Mouse (Mus musculus) brain, embryonic 14.5 days (tissue): ENCODE results near the gene BC003965. TPM values are rescaled to one million over a fixed set of nuclear protein-coding genes. Genes with fewer than 3 reads are reported as not detected.

Source experiments
- DNase-seq: peaks from one replicate; pipeline ENCODE4 v3.0.0-alpha.2; 2011; ENCODE audit warnings: low read depth
- CTCF ChIP-seq: fragments of 200-500 bp; IDR thresholded peaks from 2 replicates; pipeline ENCODE4 v1.5.1; 2012; ENCODE audit warnings: inconsistent platforms, mild to moderate bottlenecking, moderate library complexity, borderline replicate concordance; ENCODE audit not compliant: insufficient read depth, insufficient read length; ENCODE audit errors: extremely low read depth
- POLR2A ChIP-seq: fragments of 200-500 bp; IDR thresholded peaks from 2 replicates; pipeline ENCODE4 v1.6.1; 2012; ENCODE audit warnings: mild to moderate bottlenecking, inconsistent platforms, borderline replicate concordance; ENCODE audit not compliant: poor library complexity, insufficient read depth, insufficient read length, severe bottlenecking; ENCODE audit errors: extremely low read depth
- polyA plus RNA-seq: library from polyadenylated mRNA; depleted of rRNA; stranded (reverse); fragments of >200 nt; gene quantifications from 2 replicates; pipeline ENCODE4 v1.2.3, GENCODE M21; 2012; rRNA removed

BC003965 gene
- 22.3 and 29.5 TPM in 2 replicates for polyA plus RNA-seq

- TF ChIP-seq CTCF (no peak), POLR2A (peak; percentile 47; the same call in 1 of the 2 replicates)
- DNase-seq: peak; percentile 100
These were observed at the start of gene BC003965 for GRCm38 (mm10) chr17:25184129-25184691. Gene BC003965 (plus strand): TSS chr17:25184554.

GRCm38 (mm10) chr17:25135622-25136021 is 48.7 kb upstream of the BC003965 start:
- DNase-seq: no peak
- TF ChIP-seq POLR2A (no peak), CTCF (no peak)

DNA sequence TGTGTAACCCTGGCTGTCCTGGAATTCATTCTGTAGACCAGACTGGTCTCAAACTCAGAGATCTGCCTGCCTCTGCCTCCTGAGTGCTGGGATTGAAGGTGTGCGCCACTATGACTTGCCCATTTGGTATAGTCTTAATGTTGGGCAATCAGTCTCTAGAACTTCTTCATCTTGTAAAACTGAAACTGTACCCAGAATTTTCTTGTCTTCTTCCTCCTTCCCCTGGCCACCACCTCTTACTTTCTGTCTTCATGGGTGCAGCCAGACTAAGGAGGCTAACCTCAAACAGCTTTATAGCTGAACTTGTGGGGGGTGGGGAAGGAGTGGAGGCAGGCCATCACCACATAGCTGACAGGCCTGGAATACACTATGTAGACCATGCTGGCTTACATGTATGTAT is 45.6 kb upstream of the BC003965 start:
- no peak for TF ChIP-seq POLR2A
- no peak for TF ChIP-seq CTCF
- DNase-seq: no peak

DNA sequence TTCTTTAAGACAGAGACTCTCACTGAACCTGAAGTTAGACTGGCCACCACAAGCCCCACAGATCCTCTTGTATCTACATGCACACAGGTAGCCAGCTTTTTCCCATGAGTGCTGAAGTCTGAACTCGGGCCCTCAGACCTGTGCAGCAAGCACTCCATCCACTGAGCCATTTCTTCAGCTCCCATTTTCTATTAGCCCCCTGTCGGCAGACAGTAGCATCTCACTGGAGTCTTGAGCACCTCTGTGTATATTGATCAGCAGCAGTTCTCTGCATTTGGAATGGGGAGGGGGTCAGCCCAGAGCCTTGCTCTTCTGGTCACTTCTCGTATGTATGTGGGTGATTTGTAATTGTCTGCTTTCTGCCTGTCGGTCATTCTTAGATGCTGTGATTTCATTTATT is 44.4 kb upstream of the BC003965 start:
- peak; percentile 3 for DNase-seq
- TF ChIP-seq POLR2A: no peak
- TF ChIP-seq CTCF: peak; percentile 41; the same call in 1 of the 2 replicates

DNA sequence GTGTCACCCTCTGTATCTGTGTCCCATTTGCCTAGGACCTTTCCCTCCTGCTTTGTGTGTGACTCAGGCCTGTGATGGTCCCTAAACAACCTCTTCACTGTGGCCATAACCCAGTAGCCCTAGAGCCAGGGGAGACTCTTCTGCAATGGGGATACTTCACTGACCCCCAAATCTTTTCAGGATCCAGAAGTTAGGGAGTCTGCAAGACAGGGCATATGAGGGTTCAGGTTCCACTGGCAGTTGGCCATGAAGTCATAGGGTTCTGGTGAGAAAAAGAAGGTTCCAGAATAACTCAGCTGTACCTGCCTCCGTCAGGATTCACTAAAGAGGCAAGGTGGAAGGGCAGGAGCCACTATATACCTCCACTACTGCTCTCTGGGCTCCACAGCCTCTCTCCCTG is 22.2 kb upstream of the BC003965 start, which contains the start of gene Ccdc154:
Gene Ccdc154, plus strand, starts transcription at position 301 of the 400 bp plus-strand sequence.
- DNase-seq: no peak
- no peak for TF ChIP-seq CTCF
- TF ChIP-seq POLR2A: no peak

- DNase-seq: no peak
- TF ChIP-seq CTCF (no peak), POLR2A (no peak)
These were observed 21.0 kb upstream of the BC003965 start for GRCm38 (mm10) chr17:25163387-25163786.

GRCm38 (mm10) chr17:25164770-25165169 is 19.6 kb upstream of the BC003965 start:
- no peak for TF ChIP-seq POLR2A
- TF ChIP-seq CTCF: no peak
- DNase-seq: no peak

- TF ChIP-seq CTCF (no peak), POLR2A (no peak)
- DNase-seq: no peak
These were observed 18.2 kb upstream of the BC003965 start for GRCm38 (mm10) chr17:25165970-25166671.

GRCm38 (mm10) chr17:25169706-25170105 is 14.6 kb upstream of the BC003965 start:
- TF ChIP-seq CTCF (no peak), POLR2A (no peak)
- no peak for DNase-seq

GRCm38 (mm10) chr17:25172558-25172957 is 11.8 kb upstream of the BC003965 start:
- no peak for DNase-seq
- TF ChIP-seq POLR2A (no peak), CTCF (no peak)

GRCm38 (mm10) chr17:25175411-25175810 is 8.9 kb upstream of the BC003965 start, which contains the start of gene Gm38655:
Gene Gm38655 (minus strand): TSS chr17:25175471.
- TF ChIP-seq CTCF (no peak), POLR2A (no peak)
- DNase-seq: no peak
